Mouse (Mus musculus): ENCODE data around the gene Phc3.

The Phc3 gene

DNA sequence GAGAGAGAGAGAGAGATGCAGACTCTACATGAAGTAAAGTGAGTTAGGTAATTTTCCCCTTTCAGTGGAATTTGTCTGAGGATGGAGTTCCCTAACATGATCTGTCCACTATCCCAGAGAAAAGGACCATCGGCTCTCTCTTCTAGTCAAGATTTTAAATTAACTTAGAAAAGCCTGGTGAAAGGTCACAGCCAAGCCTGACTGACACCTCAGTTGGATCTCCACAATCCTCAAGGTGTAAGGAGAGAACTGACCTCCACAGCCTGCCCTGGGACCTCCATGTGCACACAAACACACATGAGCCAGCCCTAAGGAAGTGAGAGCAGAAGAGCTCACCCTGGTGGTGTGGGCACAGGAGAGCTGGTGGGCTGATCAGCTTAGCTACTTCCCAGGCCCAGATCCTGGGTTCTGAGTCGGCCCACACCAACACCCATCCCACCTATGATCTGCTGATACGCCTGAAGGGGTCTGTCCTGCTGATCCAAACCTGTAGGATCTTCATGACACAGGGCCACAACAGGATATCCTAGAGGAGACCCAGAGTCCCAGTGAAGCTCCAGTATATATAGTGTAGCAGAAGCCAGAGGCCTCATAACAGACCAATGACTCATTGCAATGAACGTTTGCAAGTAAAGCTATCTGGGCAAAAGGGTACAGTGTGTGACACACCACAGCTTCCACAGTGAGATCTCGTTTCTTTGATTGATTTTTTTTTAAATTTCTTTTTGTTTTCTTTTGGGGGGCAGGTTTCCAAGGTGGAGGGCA, 12.6 kb upstream of the Phc3 start:
- ATAC-seq (ENCODE audit: insufficient number of reproducible peaks, low FRiP score, low TSS enrichment) = no peak

DNA sequence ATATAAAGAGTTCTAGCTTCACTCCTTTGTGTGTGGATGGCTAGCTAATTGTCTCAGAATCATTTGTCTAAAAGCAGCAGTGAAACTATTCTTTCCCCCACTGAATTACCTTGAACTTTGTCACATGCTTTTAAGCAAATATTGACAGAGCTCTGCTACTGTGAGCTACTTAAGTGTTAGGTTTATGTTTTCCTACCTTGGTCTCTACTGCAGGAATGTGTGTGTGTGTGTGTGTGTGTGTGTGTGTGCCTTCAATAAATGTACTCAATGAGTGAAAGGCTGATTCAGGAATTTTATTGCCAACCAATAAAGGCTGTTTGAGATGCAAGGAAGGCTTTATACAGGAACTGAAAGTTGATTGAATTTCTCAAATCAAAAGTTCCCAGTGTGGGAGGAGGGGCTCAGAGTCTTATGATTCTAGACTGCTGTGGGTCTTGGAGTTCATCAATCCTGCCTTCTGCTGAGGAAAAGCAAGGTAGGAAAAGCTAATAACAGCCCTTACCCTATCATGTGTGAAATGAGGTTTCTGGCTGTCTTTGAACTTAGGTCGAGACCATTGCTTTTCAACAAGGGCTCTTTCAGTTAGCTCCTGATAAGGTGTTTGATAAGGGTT, 7.9 kb upstream of the Phc3 start:
- no peak for ATAC-seq (ENCODE audit: insufficient number of reproducible peaks, low FRiP score, low TSS enrichment)

GRCm38 (mm10) chr3:30975102-30975754, 6.0 kb upstream of the Phc3 start:
- peak; percentile 74 for ATAC-seq (ENCODE audit: insufficient number of reproducible peaks, low FRiP score, low TSS enrichment)

- peak; percentile 57 for ATAC-seq (ENCODE audit: insufficient number of reproducible peaks, low FRiP score, low TSS enrichment)
These were observed 603 bp downstream of the Phc3 start for GRCm38 (mm10) chr3:30968531-30969092.

DNA sequence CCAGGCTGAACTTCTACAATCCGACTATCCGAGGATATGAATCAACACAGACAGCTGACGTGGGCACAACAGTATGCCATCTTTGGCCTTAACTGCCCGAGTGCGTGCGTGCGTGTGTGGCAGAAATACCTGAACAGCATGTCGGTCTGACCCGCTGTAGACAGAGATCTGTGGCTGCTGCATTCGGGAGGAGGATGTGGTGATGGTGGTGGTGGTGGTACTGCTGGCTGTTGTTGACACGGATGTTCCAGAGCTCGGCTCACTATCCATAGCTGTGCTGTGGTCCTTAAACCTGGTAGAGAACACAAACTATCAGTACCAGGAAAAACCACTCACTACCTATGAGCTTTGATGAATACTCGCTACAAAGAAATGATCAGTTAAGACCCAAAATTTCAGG, 3.6 kb downstream of the Phc3 start:
- no peak for ATAC-seq (ENCODE audit: insufficient number of reproducible peaks, low FRiP score, low TSS enrichment)

DNA sequence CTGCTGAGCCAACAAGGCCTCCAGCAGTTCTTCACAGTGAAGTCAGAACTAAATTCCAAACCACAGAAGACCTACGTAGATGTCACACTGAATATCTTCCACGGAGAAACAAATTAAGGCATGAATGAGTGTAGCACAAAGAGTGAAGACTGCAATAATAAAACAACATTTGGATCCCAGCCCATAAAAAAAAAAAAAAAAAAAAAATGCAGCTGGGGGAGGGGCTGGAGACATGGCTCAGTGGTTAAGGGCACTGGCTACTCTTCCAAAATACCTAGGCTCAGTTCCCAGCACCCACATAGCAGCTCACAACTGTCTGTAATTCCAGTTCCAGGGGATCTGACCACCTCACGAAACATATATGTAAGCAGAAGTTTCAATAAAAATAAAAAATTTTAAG, 5.0 kb downstream of the Phc3 start:
- no peak for ATAC-seq (ENCODE audit: insufficient number of reproducible peaks, low FRiP score, low TSS enrichment)

DNA sequence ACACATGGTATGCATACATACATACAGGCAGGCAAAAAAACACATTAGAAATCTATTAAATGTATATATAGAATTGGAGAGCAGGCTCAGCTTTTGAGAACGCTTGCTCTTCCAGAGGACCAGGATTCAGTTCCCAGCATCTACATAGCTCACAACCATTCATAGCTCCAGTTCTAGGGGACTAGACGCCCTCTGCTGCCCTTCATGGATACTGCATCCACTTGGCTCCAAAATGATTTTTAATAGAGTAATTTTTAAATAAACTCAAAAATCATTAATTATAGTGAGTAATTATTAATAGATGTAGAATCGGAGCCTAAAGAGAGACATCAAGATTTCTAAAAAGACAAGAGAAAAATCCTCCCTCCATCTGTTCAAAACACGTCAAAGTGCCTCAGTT, 6.1 kb downstream of the Phc3 start:
- no peak for ATAC-seq (ENCODE audit: insufficient number of reproducible peaks, low FRiP score, low TSS enrichment)

GRCm38 (mm10) chr3:30959868-30960831, 9.1 kb downstream of the Phc3 start:
- no peak for ATAC-seq (ENCODE audit: insufficient number of reproducible peaks, low FRiP score, low TSS enrichment)

DNA sequence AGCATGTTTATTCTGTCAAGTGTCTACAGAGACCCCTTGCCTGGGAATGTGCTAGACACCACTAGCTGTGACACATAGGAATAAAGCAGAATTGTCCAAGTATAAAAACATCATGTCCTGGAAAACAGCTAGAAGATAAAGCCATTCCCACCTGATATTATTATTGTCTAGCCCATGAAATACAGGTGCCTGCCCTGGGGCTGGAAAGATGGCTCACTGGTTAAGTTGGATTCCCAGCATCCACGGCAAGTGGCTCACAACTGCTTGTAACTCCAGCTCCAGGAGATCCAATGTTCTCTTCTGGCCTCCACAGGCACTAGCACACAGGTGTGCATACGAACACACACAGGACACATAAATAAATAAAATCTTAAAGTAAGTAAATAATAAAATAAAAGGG, 10.5 kb downstream of the Phc3 start:
- ATAC-seq (ENCODE audit: insufficient number of reproducible peaks, low FRiP score, low TSS enrichment) = no peak

DNA sequence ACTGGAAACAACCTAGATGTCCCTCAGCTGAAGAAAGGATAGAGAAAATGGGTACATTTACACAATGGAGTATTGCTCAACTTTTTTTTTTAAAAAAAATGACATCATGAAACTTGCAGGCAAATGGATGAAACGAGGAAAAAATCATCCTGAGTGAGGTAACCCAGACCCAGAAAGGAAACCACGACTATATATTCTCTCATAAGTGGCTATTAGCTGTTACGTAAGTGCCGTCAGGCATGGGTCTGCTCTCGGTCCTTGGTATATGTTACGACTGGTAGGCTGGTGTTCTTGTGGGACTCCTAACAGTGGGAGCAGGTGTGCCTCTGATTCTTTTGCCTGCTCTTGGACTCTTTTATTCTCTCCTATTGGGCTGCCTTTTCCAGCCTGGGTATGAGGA, 12.9 kb downstream of the Phc3 start:
- ATAC-seq (ENCODE audit: insufficient number of reproducible peaks, low FRiP score, low TSS enrichment) = no peak

DNA sequence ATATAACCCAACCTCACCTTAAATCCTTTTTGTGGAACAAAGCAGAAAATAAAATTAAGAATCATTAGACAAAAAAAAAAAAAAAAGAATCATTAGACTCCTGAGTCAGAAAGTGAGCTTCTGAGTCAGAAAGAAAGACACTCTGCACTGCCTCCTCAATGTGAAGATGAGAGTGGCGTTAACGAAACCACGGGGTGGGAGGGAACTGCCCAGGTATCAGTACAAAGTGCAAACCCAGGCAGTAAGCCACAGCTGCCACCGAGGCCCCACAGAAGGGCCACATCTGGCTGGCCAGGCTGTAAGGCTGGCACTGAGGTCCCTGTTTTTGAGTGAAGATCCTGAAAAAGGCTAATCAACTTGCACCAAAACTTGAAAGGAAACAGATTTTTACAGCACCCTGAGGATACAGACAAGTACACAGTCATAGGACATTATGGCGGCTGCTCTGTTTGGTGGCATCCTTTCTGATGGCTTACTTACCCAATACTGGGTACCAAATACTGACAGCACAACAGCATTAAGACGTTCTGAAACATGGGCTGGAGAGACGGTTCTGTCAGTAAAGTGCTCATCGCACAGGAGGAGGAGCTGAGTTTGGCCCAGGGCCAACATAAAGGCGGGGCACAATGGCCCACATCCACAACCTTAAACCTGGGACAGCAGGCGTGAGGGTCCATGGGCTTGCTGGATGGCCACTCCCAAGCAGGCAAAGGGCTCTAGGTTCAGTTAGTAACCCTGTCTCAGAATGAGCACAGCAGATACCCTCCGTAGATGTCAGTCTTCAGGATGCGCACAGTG, 16.7 kb downstream of the Phc3 start:
- no peak for ATAC-seq (ENCODE audit: insufficient number of reproducible peaks, low FRiP score, low TSS enrichment)

DNA sequence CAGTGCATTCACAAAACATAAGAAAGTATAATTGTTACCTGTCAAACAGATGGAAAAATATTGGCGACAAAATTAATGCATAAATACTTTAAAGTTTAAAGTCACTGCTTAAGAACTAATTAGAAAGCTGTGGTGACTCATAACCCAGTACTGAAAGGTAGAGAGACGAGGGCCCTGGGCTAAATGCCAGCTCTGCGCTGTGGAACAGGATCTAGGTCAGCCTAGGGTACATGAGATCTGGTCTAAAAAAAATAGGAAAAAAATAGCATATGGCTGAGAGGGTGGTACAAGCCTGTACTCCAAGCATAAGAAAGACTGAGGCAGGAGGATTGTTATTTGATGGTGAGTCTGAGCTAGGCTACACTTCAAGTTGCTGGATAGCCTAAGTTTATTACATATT, 17.6 kb downstream of the Phc3 start:
- peak; percentile 86 for ATAC-seq (ENCODE audit: insufficient number of reproducible peaks, low FRiP score, low TSS enrichment)

DNA sequence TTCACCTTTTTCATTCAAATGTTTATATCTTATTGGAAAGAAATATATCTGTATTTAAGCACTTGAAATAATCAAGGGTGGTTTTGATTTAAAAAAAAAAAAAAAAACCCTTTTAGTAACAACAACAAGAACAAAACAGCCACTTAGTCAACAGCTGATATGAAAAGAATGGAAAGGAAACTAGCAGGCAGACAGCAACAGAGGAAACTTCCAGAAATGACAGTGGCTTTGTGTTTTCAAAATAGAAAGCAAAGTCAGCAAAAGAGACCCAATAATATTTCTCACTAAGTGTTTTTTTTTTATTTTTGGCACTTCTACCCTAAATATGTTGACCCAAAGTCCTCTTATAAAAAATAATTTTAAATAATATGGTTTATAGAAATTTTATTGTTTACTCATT, 34.8 kb downstream of the Phc3 start:
- ATAC-seq (ENCODE audit: insufficient number of reproducible peaks, low FRiP score, low TSS enrichment) = no peak

DNA sequence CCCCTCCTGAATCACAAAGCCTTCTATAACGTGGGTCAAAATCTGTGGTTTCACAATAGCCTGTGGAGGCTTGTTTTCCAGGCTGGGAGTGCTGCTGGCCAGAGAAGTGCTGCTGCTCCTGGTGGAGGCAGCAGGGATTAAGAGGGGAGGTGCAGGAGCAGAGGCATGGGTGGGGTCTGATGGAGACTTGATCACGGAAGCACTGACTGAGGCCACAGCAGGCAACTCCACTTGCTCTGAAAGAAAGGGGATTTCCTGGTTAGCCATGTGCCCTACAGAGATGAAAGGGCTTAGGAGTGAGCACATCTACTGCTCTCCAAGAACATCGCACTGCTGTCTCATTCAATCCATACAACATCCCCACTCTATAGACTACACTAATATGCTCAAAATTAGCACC, 39.4 kb downstream of the Phc3 start:
- no peak for ATAC-seq (ENCODE audit: insufficient number of reproducible peaks, low FRiP score, low TSS enrichment)

DNA sequence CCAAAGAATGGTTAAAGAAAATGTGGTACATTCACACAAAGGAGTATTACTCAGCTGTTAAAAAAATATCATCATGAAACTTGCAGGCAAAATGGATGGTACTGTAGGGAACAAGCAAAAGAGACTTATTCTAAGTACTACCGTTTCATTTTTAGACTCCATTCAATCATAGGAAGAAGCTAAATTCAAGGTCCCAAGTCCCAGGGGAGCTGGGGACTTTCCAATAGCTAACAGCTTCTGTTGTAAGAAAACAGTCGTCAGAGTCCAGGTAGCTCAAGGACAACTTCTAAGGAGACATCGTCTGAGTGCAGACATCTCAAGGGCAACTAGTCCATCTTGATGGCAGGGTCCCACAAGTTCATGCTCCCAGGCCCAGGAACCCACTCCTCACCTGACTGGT, 41.6 kb downstream of the Phc3 start:
- ATAC-seq (ENCODE audit: insufficient number of reproducible peaks, low FRiP score, low TSS enrichment) = no peak

DNA sequence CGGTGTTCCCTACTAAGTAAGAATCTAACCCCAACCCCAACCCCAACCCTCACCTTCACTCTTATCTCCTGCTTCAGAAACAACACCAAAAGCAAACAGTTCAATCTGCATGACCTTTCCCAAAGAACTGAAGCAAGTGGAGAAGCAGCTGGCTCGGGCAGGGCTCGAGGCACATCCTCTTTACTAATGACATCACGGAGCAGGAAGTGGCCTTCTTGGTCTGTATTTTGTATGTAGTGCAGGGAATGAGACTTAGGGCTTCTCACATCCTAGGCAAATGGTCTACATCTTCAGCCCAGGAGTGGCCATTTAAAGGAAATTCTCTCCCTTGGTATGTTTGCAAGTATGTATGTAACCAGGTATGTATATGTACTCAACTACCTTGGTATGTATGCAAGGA, 52.1 kb downstream of the Phc3 start:
- ATAC-seq (ENCODE audit: insufficient number of reproducible peaks, low FRiP score, low TSS enrichment) = no peak

DNA sequence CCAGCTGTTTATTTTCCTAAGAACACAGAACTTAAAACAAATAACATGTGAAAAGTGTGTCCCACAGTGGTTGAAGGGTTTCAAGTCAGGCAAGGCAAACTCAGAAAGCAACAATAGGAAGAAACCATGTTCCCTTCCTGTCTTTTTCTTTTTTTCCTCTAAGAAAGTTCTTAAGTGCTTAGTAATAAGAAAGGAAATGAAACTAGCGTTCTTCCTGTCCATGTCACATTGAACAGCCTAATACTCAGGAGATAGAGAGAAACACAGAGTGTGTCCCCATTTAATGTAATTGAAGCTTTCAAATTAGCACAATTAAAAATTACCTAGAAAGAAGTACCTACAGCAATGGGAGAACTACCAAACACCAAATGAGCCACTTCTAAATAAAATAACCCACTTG, 64.6 kb downstream of the Phc3 start:
- no peak for ATAC-seq (ENCODE audit: insufficient number of reproducible peaks, low FRiP score, low TSS enrichment)

DNA sequence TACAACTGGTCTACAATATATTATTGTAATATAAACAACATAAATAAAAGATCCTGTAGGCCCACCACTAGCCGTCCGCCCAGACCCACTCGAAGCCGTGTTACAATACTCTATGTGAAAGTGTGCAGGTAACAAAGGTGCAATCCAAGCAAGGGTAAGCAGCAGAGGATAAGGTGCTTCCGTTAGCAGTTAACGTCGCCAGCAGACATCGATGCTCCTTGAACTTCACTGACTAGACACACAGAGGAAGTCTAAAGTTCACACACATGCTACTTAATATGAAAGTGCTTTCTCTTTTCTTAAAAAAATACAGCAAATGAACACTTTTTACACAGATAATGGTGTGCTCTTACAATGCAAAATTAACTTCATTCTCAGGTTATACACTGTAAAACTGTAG, 69.8 kb downstream of the Phc3 start:
- ATAC-seq (ENCODE audit: insufficient number of reproducible peaks, low FRiP score, low TSS enrichment) = no peak

DNA sequence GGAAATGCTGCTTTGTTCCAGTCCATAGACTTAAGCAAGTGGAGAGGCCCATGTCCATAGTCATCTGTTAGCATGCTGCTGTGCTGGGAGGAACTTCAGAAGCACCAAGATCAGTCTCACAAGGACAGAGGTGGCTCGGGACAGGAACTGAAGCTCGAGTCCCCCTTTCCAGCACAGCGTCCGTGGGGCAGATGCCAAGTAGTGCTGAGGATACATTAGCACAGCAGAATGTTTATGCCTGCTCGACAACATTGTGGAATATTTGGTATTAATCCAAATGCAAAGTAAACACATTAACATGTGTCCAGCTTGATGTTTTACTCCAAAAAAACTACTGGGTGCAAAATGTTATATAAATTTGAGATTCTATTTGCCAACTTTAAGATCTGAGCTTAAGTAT, 72.5 kb downstream of the Phc3 start:
- ATAC-seq (ENCODE audit: insufficient number of reproducible peaks, low FRiP score, low TSS enrichment) = no peak

DNA sequence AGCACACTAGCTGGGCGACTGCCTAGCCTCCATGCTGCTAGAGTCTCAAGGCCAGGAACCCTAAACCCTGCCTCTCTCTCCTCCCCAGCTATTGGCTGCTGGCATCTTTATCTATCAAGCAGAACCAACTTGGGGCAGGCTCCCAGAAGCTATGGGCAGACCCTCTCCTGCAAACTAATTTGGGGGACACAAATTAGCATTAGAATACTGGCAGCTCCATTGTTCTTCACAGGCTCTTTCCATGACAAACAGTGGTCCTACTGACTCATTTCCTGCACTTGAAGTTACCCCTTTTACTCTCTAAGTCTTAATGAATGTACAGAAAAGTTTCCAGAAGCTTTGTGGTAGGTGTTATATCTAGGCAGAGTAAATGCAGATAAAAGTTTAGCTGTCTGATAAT, 80.2 kb downstream of the Phc3 start:
- ATAC-seq (ENCODE audit: insufficient number of reproducible peaks, low FRiP score, low TSS enrichment) = no peak

Data from cerebellum, adult (tissue).